Mouse (Mus musculus) neural tube, embryonic 14.5 days (tissue): ENCODE measurements around the gene Sptbn1. TPM values are rescaled to one million over a fixed set of nuclear protein-coding genes. Genes with fewer than 3 reads are reported as not detected.

ENCODE experiments used
- ATAC-seq: fragments of 200-750 bp; cut with Nextera tagmentation; 2 replicates; pipeline ENCODE4 v1.8.0; 2017; ENCODE audit warnings: low read depth, mild to moderate bottlenecking, moderate TSS enrichment, moderate library complexity
- H3K27ac ChIP-seq: fragments of 300-500 bp; sonication (generic); 2 replicates; pipeline ENCODE4 v1.5.1; 2014; ENCODE audit warnings: low read depth, mild to moderate bottlenecking, control low read depth, low read length, moderate library complexity, mixed read lengths
- H3K27me3 ChIP-seq: fragments of 300-500 bp; sonication (generic); 2 replicates; pipeline ENCODE4 v1.6.1; 2014; ENCODE audit warnings: low read length; ENCODE audit not compliant: control insufficient read depth, insufficient read depth
- H3K36me3 ChIP-seq: fragments of 300-500 bp; sonication (generic); 2 replicates; pipeline ENCODE4 v1.6.1; 2014; ENCODE audit warnings: low read length, mixed read lengths; ENCODE audit not compliant: control insufficient read depth, insufficient read depth
- H3K4me1 ChIP-seq: fragments of 300-500 bp; sonication (generic); 2 replicates; pipeline ENCODE4 v1.6.1; 2014; ENCODE audit warnings: low read length; ENCODE audit not compliant: control insufficient read depth, insufficient read depth
- H3K4me2 ChIP-seq: fragments of 300-500 bp; sonication (generic); 2 replicates; pipeline ENCODE4 v1.6.1; 2014; ENCODE audit warnings: mild to moderate bottlenecking, low read depth, low read length, control low read depth
- H3K4me3 ChIP-seq: fragments of 300-500 bp; sonication (generic); 2 replicates; pipeline ENCODE4 v1.5.1; 2014; ENCODE audit warnings: low read depth, low read length, control low read depth, mixed read lengths
- H3K9ac ChIP-seq: fragments of 300-500 bp; sonication (generic); replicated peaks from 2 replicates; pipeline ENCODE4 v1.6.1; 2014; ENCODE audit warnings: low read depth, mild to moderate bottlenecking, control low read depth, low read length, mixed read lengths
- H3K9me3 ChIP-seq: fragments of 300-500 bp; sonication (generic); 2 replicates; pipeline ENCODE4 v1.6.1; 2016; ENCODE audit warnings: low read length; ENCODE audit not compliant: control insufficient read depth
- WGBS: fragments of 180-500 bp; shearing (Covaris S2); extraction: QIAGEN DNeasy Blood & Tissue Kit; methylation state at CpG from one replicate; pipeline ENCODE4 v1.1.7; 2014; 5-methylcytosine and 5-hydroxymethylcytosine counted together
- polyA plus RNA-seq: library from polyadenylated mRNA; unstranded; fragments of >200 nt; fragmentation: Nextera tagmentation; extraction: Ambion mirVana; gene quantifications from 2 replicates; pipeline ENCODE4 v1.2.1, GENCODE M21; 2014

The Sptbn1 gene
- polyA plus RNA-seq, 1 experiment from 2014 or later = 201 TPM

DNA sequence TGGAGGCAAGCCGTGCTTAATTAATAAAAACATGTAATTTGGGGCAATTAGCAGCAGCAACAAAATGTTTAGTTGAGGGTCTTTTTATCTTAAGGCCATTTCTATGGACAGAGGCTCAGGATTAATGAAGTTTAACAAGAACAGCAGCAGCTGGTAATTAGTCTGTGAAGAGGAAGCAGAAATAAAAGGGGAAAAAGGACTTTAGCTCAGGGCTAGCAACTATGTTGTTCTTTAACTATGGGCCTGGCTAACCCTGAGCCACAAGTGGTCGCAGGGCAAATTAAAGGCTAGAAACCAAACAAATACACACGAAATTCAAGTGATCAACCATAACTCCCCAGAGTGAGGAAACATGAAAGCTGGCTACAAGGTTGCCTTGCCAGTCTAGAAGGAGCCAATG, 91.9 kb downstream of the Sptbn1 start:
- Histone ChIP-seq H3K9ac (no peak overlapping the region), H3K4me1 (no peaks in the 10 kb centered on the region), H3K9me3 (no peaks in the 10 kb centered on the region), H3K27me3 (no peaks in the 10 kb centered on the region), H3K4me3 (no peak overlapping the region), H3K4me2 (no peak overlapping the region), H3K27ac (no peak overlapping the region), H3K36me3 (no peaks in the 10 kb centered on the region)
- ATAC-seq = no peak
- 67% methylated on average over 3 of the region's 3 CpGs for WGBS

DNA sequence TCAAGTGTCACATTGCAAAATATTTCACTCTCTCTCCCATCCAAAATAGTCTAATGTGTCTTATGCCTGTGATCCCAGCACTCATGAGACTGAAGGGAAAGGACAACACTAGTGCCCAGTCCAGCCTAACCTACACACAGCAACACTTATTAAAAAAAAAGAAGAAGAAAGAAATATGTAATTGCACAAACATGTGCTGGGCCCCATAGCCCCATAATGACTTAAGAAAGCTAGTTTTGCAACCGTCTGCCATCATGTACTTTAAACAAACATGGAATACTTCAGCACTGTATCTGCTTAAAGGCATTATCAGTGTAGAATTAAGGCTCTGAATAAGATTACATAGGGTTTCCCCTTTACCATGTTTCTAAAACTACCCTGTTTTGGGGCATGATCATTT, 92.4 kb downstream of the Sptbn1 start:
- 87% methylated on average over 1 of the region's 1 CpGs for WGBS
- H3K27ac ChIP-seq = no peak overlapping the region

DNA sequence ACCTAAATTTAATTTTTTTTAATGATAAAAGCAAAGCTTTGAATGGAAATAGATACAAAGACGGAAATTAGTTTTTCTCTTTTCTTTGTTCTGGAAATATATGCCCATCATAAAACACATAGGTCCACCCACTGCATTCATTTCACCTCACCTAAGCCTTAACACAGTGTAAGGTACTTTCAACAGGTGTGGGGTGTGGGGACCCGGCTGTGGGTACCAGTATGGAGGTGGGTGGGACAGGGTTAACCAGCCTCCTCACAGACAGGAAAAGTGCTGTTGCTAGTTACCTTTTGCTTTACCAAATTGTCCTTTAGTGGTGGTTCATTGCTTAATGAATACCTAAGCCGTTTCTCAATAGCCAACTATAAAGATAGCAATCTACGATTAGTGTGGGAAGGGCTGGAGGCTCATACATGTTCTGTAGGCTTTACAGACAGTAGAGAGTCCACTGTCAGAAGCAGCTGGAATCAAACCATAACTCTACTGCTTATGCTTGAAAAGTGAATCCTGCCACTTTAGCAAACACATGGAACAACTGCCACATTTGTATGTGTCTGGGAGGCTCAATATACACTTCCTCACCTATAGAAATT, 96.3 kb downstream of the Sptbn1 start:
- Histone ChIP-seq H3K4me1 (no peaks in the 10 kb centered on the region), H3K9ac (no peak overlapping the region), H3K9me3 (no peaks in the 10 kb centered on the region), H3K27ac (no peak overlapping the region), H3K36me3 (no peaks in the 10 kb centered on the region), H3K27me3 (no peaks in the 10 kb centered on the region), H3K4me3 (no peak overlapping the region), H3K4me2 (no peak overlapping the region)
- no peak for ATAC-seq
- WGBS = 93% methylated on average over 4 of the region's 4 CpGs

More for the DNA sequence above, 92.4 kb downstream of the Sptbn1 start:
- no peak for ATAC-seq
- Histone ChIP-seq H3K4me1 (no peaks in the 10 kb centered on the region), H3K9ac (no peak overlapping the region), H3K36me3 (no peaks in the 10 kb centered on the region), H3K27me3 (no peaks in the 10 kb centered on the region), H3K4me3 (no peak overlapping the region), H3K4me2 (no peak overlapping the region), H3K9me3 (no peaks in the 10 kb centered on the region)

DNA sequence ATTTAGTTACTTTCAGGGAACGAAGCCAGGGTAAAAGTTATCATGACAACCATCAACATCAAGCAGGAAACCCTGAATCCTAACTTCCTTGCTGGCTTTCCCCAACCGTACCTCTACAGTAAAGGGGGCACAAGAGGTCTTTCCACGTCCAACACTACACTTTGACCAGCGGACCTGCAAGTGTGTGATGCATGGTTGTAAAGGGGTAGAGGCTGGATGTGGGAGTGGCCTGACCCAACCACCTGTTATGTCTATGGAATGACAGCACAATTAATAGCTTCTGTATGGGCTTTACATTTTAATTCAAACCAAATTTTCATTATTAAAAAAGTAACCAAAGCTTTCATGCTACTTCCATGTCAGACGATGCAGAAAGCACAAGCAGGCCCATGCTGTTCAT, 96.8 kb downstream of the Sptbn1 start:
- WGBS = 92% methylated on average over 5 of the region's 5 CpGs
- Histone ChIP-seq H3K9me3 (no peaks in the 10 kb centered on the region), H3K9ac (no peak overlapping the region), H3K27me3 (no peaks in the 10 kb centered on the region), H3K27ac (no peak overlapping the region), H3K36me3 (no peaks in the 10 kb centered on the region), H3K4me1 (no peaks in the 10 kb centered on the region), H3K4me2 (no peak overlapping the region), H3K4me3 (no peak overlapping the region)
- no peak for ATAC-seq

DNA sequence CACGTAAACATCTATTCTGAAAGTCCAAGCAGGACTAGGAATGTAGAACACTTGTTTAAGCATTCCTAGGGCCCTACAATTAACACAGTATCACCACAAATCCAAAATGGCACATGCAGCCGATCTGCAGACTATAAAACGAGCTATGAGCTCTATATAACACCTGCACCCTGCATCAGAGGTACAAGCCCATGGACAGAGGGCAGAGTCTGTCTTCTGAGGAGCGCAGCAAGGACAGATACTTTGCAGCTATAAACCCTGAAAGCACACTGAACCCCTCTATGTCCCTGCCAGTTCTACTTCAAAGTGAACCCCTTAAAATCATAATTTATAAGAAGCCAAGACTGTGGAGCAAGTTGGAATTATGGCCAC, 101.4 kb downstream of the Sptbn1 start:
- no peak for ATAC-seq
- 56% methylated on average over 4 of the region's 4 CpGs for WGBS
- no peaks in the 10 kb centered on the region for H3K27me3 ChIP-seq
- H3K9ac ChIP-seq = no peak overlapping the region
- no peaks in the 10 kb centered on the region for H3K4me1 ChIP-seq
- H3K4me2 ChIP-seq = no peak overlapping the region
- H3K9me3 ChIP-seq = no peaks in the 10 kb centered on the region
- no peak overlapping the region for H3K27ac ChIP-seq
- H3K4me3 ChIP-seq = no peak overlapping the region
- no peaks in the 10 kb centered on the region for H3K36me3 ChIP-seq

DNA sequence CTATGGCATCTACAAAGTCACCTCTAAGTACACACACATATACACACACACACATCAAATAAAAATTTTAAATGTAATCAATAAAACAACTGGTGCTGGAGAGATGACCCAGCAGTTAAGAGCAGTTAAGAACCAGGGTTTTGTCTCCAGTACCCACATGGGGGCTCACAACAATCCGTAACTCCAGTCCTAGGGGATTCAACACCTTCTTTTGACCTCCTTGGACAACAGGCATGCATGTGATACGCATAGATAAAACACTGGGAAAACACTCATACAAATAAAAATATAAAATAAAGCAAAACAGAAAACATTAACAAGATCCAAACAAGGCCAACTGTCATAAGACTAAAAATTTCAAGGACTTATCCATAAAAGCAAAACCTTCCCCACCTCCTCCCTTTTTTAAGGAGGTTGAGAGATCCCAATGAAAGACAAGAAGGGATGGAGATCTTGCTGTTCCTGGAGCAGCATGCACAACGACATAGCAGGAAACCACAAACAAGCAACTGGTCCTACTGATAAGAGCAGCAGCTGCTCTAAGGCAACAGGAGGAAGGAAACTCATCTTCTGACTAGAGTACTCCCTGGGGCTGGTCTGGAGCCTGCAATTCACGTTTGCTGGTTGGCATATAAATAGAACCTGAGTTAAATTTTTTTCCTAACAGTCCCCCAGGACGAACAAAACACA, 102.0 kb downstream of the Sptbn1 start:
- Histone ChIP-seq H3K9ac (no peak overlapping the region), H3K9me3 (no peaks in the 10 kb centered on the region), H3K4me2 (no peak overlapping the region), H3K27me3 (no peaks in the 10 kb centered on the region), H3K27ac (no peak overlapping the region), H3K4me3 (no peak overlapping the region), H3K36me3 (no peaks in the 10 kb centered on the region), H3K4me1 (peaks cover 4% of the 10 kb centered on the region)
- 56% methylated on average over 5 of the region's 5 CpGs for WGBS
- no peak for ATAC-seq

DNA sequence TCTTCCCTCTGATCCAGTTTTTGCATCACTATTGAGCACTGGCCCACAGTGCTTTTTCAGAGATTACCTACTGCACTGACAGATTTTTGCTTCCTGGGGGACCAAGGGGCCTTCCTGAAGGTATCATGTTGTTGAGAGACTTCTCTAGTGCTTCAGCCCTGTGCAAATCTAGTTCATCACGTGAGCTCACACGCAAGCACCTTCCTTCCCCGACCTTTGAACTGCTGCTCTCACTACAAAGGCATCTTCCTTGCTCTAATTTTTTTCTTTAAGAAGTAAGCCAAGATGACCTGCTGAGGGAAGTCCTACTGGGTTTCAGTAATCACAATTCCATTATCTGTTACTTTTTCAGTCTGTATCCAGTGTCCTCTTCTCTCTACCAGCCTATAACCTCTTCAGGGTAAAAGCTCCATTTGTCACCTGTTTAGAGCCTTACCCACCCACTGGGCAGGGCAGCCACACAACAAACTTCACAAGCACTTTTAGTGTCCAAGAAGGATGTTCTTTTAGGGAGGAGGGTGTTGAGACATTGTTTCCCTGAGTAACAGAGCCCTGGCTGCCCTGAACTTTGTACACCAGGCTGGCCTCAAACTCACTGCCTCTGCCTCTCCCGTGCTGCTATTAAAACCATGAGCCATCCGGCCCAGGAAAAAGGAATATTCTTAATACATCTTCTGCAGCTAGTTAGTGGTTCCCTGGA, 103.3 kb downstream of the Sptbn1 start:
- 54% methylated on average over 5 of the region's 5 CpGs for WGBS
- H3K4me1 ChIP-seq = peaks cover 5% of the 10 kb centered on the region
- no peak overlapping the region for H3K9ac ChIP-seq
- H3K4me2 ChIP-seq = no peak overlapping the region
- no peaks in the 10 kb centered on the region for H3K9me3 ChIP-seq
- no peak overlapping the region for H3K27ac ChIP-seq
- H3K27me3 ChIP-seq = no peaks in the 10 kb centered on the region
- no peak overlapping the region for H3K4me3 ChIP-seq
- no peaks in the 10 kb centered on the region for H3K36me3 ChIP-seq
- ATAC-seq = no peak

DNA sequence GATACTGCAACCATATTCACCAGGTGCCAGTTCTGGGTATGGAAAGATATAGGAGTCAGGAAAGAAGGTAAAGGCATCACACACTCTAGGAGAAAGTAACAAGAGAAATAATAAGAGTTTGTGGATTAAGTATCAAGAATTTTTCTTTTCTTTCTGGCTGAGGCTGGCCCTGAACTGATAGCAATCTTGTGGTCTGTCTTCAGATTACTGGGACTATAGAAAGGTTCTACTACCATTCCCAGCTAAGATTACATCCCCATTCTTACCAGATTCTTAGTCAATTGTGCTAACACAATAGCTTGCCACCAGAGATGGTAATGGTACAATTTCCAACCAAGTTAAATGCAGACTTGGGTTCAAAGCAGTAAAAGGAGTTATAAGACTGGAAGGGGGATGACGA, 104.1 kb downstream of the Sptbn1 start:
- H3K27me3 ChIP-seq = no peaks in the 10 kb centered on the region
- H3K9me3 ChIP-seq = no peaks in the 10 kb centered on the region
- H3K4me1 ChIP-seq = peaks cover 5% of the 10 kb centered on the region
- 38% methylated on average over 1 of the region's 1 CpGs for WGBS
- no peak overlapping the region for H3K27ac ChIP-seq
- no peak for ATAC-seq
- no peak overlapping the region for H3K4me2 ChIP-seq
- H3K9ac ChIP-seq = no peak overlapping the region
- H3K4me3 ChIP-seq = no peak overlapping the region
- no peaks in the 10 kb centered on the region for H3K36me3 ChIP-seq

DNA sequence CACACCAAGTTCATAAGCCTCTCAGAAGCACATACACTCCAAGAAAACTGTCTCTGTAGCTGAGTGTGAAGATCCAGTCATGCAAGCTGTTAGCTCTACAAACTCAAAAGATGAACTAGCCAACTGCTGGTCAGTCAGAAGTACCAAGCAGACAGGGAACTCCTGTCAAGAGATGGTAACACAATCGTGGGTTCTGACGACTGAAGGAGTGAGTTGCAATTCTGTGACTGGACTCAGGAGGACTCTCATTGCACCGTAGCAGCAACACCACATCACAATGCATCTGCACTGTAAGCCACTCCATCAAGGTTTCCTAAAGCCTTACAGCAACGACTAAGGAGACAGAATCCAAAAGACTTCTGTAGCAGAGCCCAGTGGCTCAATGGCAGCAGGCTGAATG, 104.9 kb downstream of the Sptbn1 start:
- ATAC-seq = no peak
- H3K9me3 ChIP-seq = no peaks in the 10 kb centered on the region
- H3K4me2 ChIP-seq = no peak overlapping the region
- H3K4me1 ChIP-seq = peaks cover 5% of the 10 kb centered on the region
- H3K27ac ChIP-seq = no peak overlapping the region
- no peak overlapping the region for H3K9ac ChIP-seq
- WGBS = 83% methylated on average over 4 of the region's 4 CpGs
- no peaks in the 10 kb centered on the region for H3K36me3 ChIP-seq
- H3K4me3 ChIP-seq = no peak overlapping the region
- H3K27me3 ChIP-seq = no peaks in the 10 kb centered on the region
